Mouse (Mus musculus) c-Kit-positive CD71-positive TER-119-positive erythroid progenitor cells, embryonic 14.5 days (primary cell): Measurements from ENCODE around the gene 1500011B03Rik.
A peak's percentile ranks its signal among the peaks of the same experiment; 100 is the strongest.
"Not testable (repeated sequence)": the region's sequence is repeated elsewhere in the genome, so short reads cannot be mapped to it uniquely, and the experiment has no call there.

ENCODE experiments used
- DNase-seq: peaks from one replicate; pipeline ENCODE4 v3.0.0-alpha.2; 2013; ENCODE audit warnings: low spot score

1500011B03Rik gene

DNA sequence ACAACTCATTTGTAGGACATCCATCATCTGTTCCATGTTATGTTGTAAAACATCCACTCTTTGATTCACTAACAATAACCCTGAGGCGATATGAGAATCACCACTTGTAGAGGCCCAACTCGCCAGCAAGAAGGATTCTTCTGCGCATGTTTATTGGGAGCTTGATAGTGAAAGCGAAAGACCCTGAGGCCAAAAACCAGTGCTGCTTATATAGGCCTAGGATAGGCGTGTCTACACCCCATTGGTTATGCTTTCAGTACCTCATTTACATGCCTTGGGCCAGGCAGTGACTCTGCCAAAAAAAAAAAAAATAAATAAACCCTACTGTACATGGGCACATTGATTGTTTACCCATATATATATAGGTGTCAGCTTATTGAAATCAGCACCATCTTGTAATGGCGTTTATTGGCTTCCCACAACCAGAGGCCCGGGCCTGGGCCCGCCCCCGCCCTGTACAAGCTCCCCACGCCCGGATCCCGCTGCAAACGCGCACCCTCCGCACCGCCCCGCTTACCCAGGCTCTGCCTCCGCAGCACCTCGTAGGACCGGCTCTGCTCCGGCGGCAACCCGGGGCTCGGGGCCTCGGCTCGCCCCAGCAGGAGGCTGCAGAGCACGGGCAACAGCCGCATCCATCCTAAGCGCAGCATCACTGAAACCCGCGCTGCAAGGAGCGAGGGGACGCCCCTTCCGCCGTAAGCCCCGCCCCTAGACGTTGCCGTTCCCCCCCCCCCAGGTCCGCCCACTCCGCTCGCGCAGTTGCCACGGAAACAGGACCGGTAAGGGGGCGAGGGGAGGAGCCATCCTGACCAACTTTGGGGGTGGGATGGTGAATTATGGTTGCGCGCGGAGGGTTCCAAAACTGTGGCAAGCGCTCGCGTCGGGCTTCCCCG is at the start of gene 1500011B03Rik:
1500011B03Rik (minus strand) TSS at position 673 of the 893 bp plus-strand sequence.
- peak; percentile 69 for DNase-seq

DNA sequence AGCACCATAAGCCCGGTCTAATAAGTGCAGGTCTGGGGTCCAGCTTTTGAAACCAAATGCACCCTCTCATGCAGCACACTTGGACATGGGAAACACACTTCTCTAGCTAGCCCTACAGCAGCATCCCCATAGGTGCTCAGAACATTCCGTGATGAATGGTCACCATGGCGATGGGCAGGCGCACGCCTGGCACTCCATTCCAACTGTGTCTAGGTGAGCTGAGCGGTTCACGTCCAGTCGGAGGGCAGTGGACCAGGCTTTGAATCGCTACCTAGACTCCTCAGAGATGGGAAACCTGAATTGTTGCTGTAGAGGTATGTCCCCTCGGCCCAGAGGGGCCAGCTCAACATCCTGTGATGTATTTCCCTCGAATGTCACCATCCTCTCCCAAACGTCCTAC is 42.0 kb upstream of the 1500011B03Rik start:
- no peak for DNase-seq

DNA sequence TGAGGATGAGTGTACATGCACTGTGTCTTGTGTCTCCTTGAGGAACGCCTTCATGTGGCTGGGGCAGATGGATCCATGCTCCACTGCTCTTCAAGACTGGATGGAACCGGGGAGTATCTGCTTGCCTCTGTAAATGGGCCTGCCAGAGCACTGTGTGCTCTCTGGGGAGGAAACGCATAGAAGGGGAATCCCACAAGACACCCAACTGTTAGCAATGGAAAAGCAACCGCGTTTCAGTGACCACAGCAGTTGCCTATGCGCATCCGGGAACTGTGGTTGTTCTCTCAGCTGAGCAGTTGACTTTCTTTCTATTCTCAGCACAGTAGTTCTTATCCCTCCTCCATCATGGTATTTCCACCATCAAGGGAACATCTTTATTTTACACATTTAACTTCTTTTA is 41.5 kb upstream of the 1500011B03Rik start:
- no peak for DNase-seq

- no peak for DNase-seq
Observed at GRCm38 (mm10) chr5:114861730-114862129, 38.5 kb upstream of the 1500011B03Rik start.

GRCm38 (mm10) chr5:114859253-114859652 is 36.0 kb upstream of the 1500011B03Rik start:
- DNase-seq: peak; percentile 48

GRCm38 (mm10) chr5:114858582-114858981 is 35.3 kb upstream of the 1500011B03Rik start, which contains the start of gene Gm9936:
TSS of gene Gm9936 (minus strand) at chr5:114858682.
- DNase-seq: no peak

DNA sequence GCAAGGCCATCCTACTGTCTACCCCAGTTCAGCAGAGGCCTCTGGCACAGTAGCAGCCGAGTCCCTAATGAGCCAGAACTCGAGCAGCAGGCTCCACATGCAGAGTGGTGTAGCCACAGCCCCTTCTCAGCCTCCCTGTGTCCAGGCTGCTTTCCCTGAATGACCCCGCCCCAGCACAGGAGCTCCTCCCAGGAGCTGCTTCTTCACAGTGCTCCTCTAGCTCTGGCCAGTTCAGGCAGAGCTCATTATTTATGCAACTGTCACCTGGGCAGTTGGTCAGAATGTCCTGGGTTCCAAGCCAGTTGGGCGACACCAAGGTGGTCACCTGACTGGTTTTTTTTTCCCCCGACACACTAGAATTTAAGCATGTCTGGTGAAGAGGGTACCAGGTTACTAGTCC is 30.1 kb upstream of the 1500011B03Rik start, which contains the start of gene 4930519G04Rik:
4930519G04Rik (plus strand) TSS at position 301 of the 400 bp plus-strand sequence.
- not testable (repeated sequence) for DNase-seq

GRCm38 (mm10) chr5:114851565-114852236 is 28.4 kb upstream of the 1500011B03Rik start:
- no peak for DNase-seq

GRCm38 (mm10) chr5:114844371-114844770 is 21.1 kb upstream of the 1500011B03Rik start:
- DNase-seq: not testable (repeated sequence)

DNA sequence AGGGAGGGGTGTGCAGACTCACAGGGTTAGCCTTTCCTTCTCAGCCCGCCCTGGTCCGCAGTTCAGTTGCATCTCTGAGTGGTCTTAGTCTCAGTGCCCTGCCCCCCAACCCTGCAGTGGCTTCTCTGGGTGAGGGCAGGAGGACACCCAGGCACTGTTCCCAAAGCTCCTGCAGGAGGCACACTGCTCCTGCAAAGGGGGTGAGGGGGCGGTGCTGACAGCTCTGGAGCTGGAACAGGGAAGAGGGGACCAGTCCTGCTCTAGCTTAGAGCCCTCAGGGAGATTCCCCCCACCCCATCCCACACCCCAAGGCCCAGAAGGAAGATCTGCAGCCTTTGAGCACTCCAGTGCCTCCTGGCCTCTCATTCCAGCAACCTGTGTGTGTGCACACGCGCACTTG is 19.4 kb upstream of the 1500011B03Rik start:
- DNase-seq: no peak

GRCm38 (mm10) chr5:114842155-114842554 is 18.9 kb upstream of the 1500011B03Rik start:
- not testable (repeated sequence) for DNase-seq

DNA sequence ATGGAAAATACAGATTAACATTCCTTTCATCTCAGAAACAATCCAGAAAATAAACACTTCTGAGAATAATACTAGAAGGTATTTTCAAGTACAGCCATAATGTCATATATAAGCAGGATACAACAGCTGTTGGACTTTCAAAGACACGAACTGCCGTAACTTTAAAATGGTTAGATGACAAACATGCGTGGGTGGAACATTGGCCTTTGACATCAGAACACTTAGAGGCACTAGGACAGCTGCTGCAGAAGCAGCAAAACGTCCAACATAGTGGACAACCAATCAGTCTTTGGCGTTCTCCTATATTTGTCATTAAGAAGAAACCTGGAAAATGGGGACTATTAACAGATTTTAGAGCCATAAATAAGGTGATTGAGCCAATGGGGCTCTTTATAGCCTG is 17.2 kb upstream of the 1500011B03Rik start:
- DNase-seq: not testable (repeated sequence)

DNA sequence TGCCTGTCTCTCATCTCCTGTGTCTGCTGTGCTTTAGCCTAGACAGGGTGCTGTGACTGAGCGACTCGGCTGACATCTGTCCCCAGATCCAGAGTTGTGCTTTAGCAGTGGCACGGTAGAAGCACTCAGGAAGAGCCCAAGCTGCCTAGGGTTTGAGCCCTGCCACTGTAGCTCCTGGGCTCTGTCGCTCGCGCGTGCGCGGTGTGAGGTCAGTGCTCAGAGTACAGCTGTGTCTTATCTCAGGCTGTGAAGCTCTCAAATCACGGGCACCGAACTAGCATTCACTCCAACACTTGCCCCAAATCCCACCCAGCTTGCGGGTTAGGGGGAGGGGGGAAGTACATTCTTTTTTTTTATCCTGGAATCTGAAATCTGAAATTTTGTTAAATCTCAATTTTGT is 13.6 kb upstream of the 1500011B03Rik start:
- no peak for DNase-seq

DNA sequence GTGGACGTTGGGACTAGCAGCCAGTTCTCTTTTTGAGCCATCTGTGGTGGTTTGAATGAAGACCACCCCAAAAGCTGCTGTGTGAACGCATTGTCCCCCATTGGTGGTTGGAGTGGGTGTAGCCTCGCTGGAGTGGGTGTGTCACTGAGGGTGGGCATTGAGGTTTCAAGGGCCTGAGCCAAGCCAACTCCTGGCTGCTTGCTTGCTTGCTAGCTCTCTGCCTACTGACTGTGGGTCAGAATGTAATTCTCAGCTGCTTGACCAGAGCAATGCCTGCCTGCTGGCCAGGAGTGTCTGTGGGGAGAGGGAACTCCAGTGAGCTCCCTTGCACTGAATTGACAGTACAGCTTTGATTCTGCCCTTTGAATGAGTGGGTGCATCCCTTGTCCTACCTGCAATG is 6.5 kb upstream of the 1500011B03Rik start:
- no peak for DNase-seq

DNA sequence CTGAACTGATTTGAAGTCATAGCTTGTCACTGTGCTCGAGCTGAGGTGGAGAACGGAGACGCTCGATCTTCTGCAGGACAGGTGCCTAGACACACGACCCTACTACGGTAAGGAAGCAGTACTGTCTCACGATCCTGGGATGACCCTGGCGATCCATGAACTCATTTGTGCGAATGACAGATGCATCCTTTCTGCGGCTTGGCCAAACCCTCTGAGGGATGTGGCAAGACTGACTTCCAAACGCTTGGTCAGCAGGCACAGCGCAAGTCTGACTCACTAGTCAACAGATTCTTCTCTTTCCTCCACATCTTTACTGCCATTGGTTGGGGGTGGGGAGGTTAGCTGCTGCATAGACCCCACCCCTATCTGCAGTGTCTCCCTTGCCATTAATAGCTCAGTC is 4.2 kb upstream of the 1500011B03Rik start:
- no peak for DNase-seq

DNA sequence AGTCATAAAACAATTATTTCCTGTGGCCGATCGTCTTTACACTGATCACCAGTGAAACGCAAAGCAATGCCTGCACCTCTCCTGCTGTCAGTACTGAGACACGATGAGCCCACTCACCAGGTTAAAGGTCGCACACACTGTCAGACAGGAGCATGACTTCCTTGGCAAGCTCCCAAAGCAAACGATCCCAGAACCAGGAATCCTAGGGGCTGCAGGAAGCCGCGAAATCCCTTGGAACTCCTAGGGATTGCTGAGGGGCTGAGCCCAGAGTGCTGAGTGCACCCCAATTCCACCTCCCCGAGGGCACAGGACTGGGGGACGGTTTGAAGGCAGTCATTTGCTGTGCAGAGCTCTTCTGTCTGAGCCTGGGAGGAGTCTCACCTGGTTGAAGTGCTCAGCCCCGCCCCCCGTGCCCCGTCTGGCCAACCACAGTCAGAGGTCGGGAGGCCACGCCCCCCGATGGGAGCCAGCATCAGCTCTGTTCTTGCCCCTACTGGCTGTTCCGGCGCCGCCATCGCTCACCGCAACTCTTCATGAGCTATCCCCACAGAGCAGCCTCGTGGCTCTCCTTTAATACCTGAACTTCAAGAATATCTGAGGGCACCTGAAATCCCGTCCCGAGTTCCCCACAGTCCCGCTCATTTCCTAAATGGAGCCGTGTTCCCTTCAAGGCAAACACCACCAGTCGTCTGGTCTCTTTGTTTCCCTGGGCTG is 2.9 kb upstream of the 1500011B03Rik start:
- peak; percentile 94 for DNase-seq

DNA sequence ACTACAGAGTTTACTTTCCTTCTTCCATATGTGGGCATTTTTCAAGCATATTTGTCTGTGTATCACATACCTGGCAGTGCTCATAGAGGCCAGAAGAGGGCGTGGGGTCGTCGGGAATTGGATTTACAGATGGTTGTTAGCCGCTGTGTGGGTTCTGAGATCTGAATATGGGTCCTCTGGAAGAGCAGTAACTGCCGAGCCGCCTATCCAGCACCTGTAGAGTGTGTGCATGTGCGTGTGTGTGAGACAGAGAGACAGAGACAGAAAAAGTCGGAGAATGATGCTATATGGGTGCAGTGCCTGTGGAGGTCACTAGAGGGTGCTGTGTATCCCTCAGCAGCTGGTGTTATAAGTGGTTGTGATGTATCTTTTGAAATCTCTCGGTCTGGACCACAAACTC is 929 bp upstream of the 1500011B03Rik start:
- DNase-seq: peak; percentile 74

DNA sequence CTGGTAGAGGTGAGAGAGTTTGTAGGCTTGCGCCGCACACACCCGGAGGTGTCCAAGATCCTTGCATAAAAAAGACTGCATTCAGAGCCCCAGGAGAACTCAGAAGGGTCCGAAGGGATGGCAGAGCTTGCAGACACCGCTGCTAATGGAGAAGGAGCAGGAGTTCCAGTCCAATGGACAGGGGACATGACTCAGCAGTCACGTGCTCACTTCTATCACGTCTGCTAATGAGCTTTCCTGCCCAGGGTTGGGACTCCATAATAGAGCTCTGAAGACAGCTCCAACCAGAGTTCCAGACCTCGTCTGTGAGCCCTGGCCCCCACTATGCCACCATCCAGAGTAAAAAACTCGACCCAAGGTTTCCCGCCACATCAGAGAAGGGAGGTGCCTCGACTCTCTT is 5.1 kb downstream of the 1500011B03Rik start:
- DNase-seq: no peak

DNA sequence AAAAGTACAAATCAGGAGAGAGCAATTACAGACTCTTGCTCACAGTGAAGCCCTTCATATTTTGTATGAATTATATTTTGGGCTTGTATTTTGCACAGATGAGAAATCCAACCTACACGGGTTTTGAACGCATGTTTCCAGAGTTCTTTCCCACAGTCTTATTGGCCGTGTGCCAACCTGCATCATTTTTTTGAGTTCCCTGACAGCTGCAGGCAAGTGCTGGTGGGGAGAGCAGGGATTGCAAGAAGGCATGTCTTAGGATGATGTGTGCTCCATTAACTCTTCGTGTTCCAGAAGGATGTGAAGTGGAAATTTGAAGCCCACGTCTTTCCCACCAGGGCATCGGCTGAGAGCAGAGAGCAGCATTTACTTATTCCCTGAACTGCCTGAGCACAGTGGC is 6.7 kb downstream of the 1500011B03Rik start:
- no peak for DNase-seq

DNA sequence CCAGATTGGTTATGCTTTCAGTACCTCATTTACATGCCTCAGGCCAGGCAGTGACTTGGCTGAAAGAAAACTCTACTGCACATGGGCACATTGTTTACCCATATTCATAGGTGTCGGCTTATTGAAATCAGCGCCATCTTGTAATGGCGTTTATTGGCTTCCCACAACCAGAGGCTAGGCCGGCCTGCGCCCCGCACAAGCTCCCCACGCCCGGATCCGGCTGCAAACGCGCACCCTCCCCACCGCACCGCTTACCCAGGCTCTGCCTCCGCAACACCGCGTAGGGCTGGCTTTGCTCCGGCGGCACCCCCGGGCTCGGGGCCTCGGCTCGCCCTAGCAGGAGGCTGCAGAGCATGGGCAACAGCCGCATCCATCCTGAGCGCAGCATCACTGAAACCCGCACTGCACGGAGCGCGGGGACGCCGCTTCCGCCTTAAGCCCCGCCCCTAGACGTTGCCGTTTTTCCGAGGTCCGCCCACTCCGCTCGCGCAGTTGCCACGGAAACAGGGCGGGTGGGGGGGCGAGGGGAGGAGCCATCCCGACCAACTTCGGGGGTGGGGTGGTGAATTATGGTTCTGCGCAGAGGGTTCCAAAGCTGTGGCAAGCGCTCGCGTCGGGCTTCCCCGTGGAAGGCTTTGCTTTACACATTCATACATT is 9.6 kb downstream of the 1500011B03Rik start:
- DNase-seq: peak; percentile 69

GRCm38 (mm10) chr5:114809826-114810225 is 13.4 kb downstream of the 1500011B03Rik start:
- DNase-seq: no peak
